Mouse (Mus musculus) spleen, postnatal 10 days (tissue): ENCODE results near the gene Tlk1.

Experiments
- DNase-seq, 2 experiments: peaks; one replicate each; pipeline ENCODE4 v3.0.0; 2021 to 2022; ENCODE audit warnings: low spot score in 2 of 2

The Tlk1 gene

GRCm38 (mm10) chr2:70793276-70793675, 32.3 kb downstream of the Tlk1 start:
- no peak for DNase-seq

GRCm38 (mm10) chr2:70790246-70790645, 35.3 kb downstream of the Tlk1 start:
- no peak for DNase-seq

GRCm38 (mm10) chr2:70789331-70789730, 36.2 kb downstream of the Tlk1 start:
- no peak for DNase-seq

- no peak for DNase-seq
These were observed 41.1 kb downstream of the Tlk1 start for GRCm38 (mm10) chr2:70784447-70784846.

GRCm38 (mm10) chr2:70783504-70783903, 42.0 kb downstream of the Tlk1 start:
- no peak for DNase-seq

- DNase-seq: peak in 1 of 2 experiments; percentile 16
These were observed 45.9 kb downstream of the Tlk1 start for GRCm38 (mm10) chr2:70779634-70780033.

GRCm38 (mm10) chr2:70776744-70777143, 48.8 kb downstream of the Tlk1 start:
- DNase-seq: no peak

- DNase-seq: no peak
These were observed 60.8 kb downstream of the Tlk1 start for GRCm38 (mm10) chr2:70764734-70765133.

GRCm38 (mm10) chr2:70762741-70763140, 62.8 kb downstream of the Tlk1 start:
- no peak for DNase-seq

- DNase-seq: no peak
These were observed 73.4 kb downstream of the Tlk1 start for GRCm38 (mm10) chr2:70752149-70752548.

- DNase-seq: no peak
These were observed 73.9 kb downstream of the Tlk1 start for GRCm38 (mm10) chr2:70751655-70752054.

GRCm38 (mm10) chr2:70742588-70742987, 82.9 kb downstream of the Tlk1 start:
- no peak for DNase-seq

GRCm38 (mm10) chr2:70741901-70742300, 83.6 kb downstream of the Tlk1 start:
- no peak for DNase-seq

- no peak for DNase-seq
These were observed 89.5 kb downstream of the Tlk1 start for GRCm38 (mm10) chr2:70736008-70736407.

- DNase-seq: no peak
These were observed 90.0 kb downstream of the Tlk1 start for GRCm38 (mm10) chr2:70735534-70735933.

GRCm38 (mm10) chr2:70727089-70727488, 98.4 kb downstream of the Tlk1 start:
- no peak for DNase-seq

GRCm38 (mm10) chr2:70723610-70724243, 101.8 kb downstream of the Tlk1 start:
- DNase-seq: no peak

- DNase-seq: no peak
These were observed 114.7 kb downstream of the Tlk1 start for GRCm38 (mm10) chr2:70710878-70711277.

- DNase-seq: no peak
These were observed 115.3 kb downstream of the Tlk1 start for GRCm38 (mm10) chr2:70710236-70710635.

- DNase-seq: no peak
These were observed 116.4 kb downstream of the Tlk1 start for GRCm38 (mm10) chr2:70708986-70709730.

- no peak for DNase-seq
These were observed 123.1 kb downstream of the Tlk1 start for GRCm38 (mm10) chr2:70702403-70702802.

- DNase-seq: no peak
These were observed 124.0 kb downstream of the Tlk1 start for GRCm38 (mm10) chr2:70701571-70701970.

GRCm38 (mm10) chr2:70700851-70701250, 124.7 kb downstream of the Tlk1 start:
- DNase-seq: no peak
